In genomic region chr11:5788056-5789014, GRCm38 (mm10) we compare ENCODE assay signal across 8 mouse cellular contexts. TPM values are rescaled to one million over a fixed set of nuclear protein-coding genes. Genes with fewer than 3 reads are reported as not detected.
DNase-seq lines count a peak whose midpoint lies in the region; ATAC-seq lines count a peak whose summit lies in the region.

TSS of gene Dbnl (plus strand) at chr11:5788488.

- H3K9ac ChIP-seq in hindbrain, embryonic 14.5 days: peak within 1 kb of the TSS; percentile 94

- peak within 1 kb of the TSS; percentile 92 for H3K4me3 ChIP-seq in hindbrain, embryonic 14.5 days (replicated peaks; ENCODE audit: low read length)

- peaks cover 29% of the 10 kb centered on the region for H3K36me3 ChIP-seq in hindbrain, embryonic 14.5 days (replicated peaks; ENCODE audit: control insufficient read depth, insufficient read depth)

- peaks cover 23% of the 10 kb centered on the region for H3K4me1 ChIP-seq in hindbrain, embryonic 14.5 days (replicated peaks; ENCODE audit: control insufficient read depth, insufficient read depth, low read length)

- ATAC-seq in hindbrain, embryonic 14.5 days (ENCODE audit: low FRiP score): peak; percentile 96

- peak; percentile 98 for DNase-seq in R1 (ENCODE audit: low read depth, low spot score)
- peak; percentile 95 to 97 for DNase-seq in cerebellum, postnatal 25 days
- peak; percentile 87 to 91 for DNase-seq in frontal cortex, postnatal 25 days (ENCODE audit: low spot score in 2 of 2)
- DNase-seq in hindbrain, embryonic 14.5 days (ENCODE audit: low spot score): peak; percentile 97
- DNase-seq in layer of hippocampus, postnatal 36 days: peak; percentile 95
- peak; percentile 97 for DNase-seq in lung, postnatal 36 days
- DNase-seq in retina, postnatal 1 day: peak; percentile 97
- peak; percentile 90 to 95 for DNase-seq in urinary bladder, adult 18-20 months (ENCODE audit: low spot score in 2 of 2)

- peak within 1 kb of the TSS; percentile 92 for H3K4me2 ChIP-seq in hindbrain, embryonic 14.5 days (replicated peaks)

- H3K9me3 ChIP-seq in hindbrain, embryonic 14.5 days (ENCODE audit: control insufficient read depth, low read length): no peaks in the 10 kb centered on the region

- H3K27me3 ChIP-seq in hindbrain, embryonic 14.5 days (ENCODE audit: control insufficient read depth, insufficient read depth, low read length): no peaks in the 10 kb centered on the region

- WGBS in hindbrain, embryonic 14.5 days: under 1% methylated on average over 67 of the region's 74 CpGs

- H3K27ac ChIP-seq in hindbrain, embryonic 14.5 days: peak within 1 kb of the TSS; percentile 93

RNA-seq across cellular contexts. Expression of gene Dbnl, which starts in this region (rescaled TPM):
- 133 TPM in 2 replicates for polyA plus RNA-seq in hindbrain, embryonic 14.5 days (2014; fragmentation: Nextera tagmentation; extraction: Ambion mirVana)
- total RNA-seq in layer of hippocampus, postnatal 36 days (2021): 10 to 100 TPM; 76.8 to 78.0 TPM

Comparison
In these comparisons a context has a peak if more than half of its experiments do, and no peak if none do; other contexts are left out.
1. Peak in every context shown above with its lines: DNase-seq, ATAC-seq, H3K4me3 ChIP-seq and H3K27ac ChIP-seq.